Mouse (Mus musculus) thymus, adult 2 months (tissue): ENCODE results near the gene Wwtr1.

Experiments
- CTCF ChIP-seq: fragments of 200-500 bp; IDR thresholded peaks from 2 replicates; pipeline ENCODE4 v1.5.1; 2012; ENCODE audit warnings: mild to moderate bottlenecking, control low read depth, low read length, moderate library complexity, borderline replicate concordance; ENCODE audit not compliant: control insufficient read depth, poor library complexity, insufficient read depth; ENCODE audit errors: extremely low read depth
- POLR2A ChIP-seq: fragments of 200-500 bp; IDR thresholded peaks from 2 replicates; pipeline ENCODE4 v1.6.1; 2012; ENCODE audit warnings: mild to moderate bottlenecking, low read length, control low read depth, moderate library complexity; ENCODE audit not compliant: control insufficient read depth, poor library complexity, insufficient read depth; ENCODE audit errors: extremely low read depth

DNA sequence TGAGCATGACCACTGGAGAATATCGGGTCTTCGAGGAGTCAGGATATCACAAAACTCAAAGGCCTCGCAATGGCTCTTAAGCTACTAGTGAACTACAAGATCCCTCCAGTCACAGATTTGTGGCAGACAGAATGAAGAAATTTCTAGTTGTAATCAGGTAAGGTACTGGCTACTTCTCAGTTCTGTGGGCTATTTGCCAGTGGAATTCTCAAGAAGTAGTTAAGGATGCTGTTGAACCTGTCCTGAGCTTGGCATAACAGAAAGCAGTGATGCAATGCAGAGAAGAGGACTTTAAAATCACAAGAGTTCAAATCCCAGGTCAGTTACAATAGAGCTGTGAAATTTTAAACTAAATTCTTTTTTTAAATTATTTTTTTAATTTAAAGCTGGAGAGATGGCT is 106.4 kb downstream of the Wwtr1 start:
- no peak for TF ChIP-seq POLR2A
- no peak for TF ChIP-seq CTCF
